Mouse (Mus musculus): ENCODE measurements around the gene Atp2c1. TPM values are rescaled to one million over a fixed set of nuclear protein-coding genes. Genes with fewer than 3 reads are reported as not detected.

Atp2c1 gene
- polyA plus RNA-seq, 1 experiment from 2014 or later: 57.7 TPM

DNA sequence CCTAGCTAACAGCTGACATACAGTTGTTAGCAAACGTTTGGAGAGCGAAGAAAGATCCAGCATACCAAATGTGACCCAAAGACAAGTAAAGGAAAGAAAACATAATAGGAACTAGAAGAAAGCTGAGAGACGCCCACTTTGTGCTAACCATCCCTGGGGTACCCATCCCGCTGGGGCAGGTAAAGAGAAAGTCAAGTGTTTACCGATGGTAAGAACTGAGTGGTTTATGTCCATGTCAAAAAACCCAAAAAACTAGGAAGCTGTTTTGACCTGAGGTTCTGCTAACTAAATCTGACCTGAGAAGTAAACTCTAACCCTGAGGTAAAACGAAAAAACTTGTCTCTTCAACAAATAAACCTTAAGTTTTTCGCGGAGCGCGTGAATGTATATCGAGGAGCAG is 132.4 kb downstream of the Atp2c1 start:
- Histone ChIP-seq H3K4me2 (replicated peaks) (peak overlapping the region; percentile 70), H3K9me3 (replicated peaks) (no peaks in the 10 kb centered on the region), H3K4me3 (replicated peaks) (peak overlapping the region; percentile 75), H3K4me1 (peaks cover 9% of the 10 kb centered on the region), H3K27ac (replicated peaks) (no peak overlapping the region), H3K27me3 (no peaks in the 10 kb centered on the region), H3K9ac (0 out of 2 replicates have a peak overlapping the region, but pooled peaks have one; percentile 7), H3K36me3 (peaks cover 7% of the 10 kb centered on the region; the same call in 1 of the 2 replicates)
- 13% methylated on average over 11 of the region's 11 CpGs for WGBS
- ATAC-seq (ENCODE audit: insufficient number of reproducible peaks, low FRiP score, low TSS enrichment, low read depth): no peak

DNA sequence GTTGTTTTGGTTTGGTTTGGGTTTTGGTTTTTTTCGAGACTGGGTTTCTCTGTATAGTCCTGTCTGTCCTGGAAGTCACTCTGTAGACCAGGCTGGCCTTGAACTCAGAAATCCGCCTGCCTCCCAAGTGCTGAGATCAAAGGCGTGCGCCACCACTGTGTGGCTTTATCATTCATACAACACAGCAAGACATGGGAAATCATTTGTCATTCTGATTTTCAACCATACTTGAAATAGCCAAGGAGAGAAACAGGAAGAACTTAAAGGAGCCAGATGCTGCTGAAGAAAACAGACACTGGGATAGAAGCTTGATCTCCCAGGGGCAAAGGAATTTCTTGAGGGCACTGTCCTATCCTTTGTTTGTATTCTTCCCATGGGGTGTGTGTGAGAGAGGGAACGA is 136.5 kb downstream of the Atp2c1 start:
- H3K4me1 ChIP-seq: no peaks in the 10 kb centered on the region
- H3K9ac ChIP-seq: no peak overlapping the region
- H3K4me2 ChIP-seq (replicated peaks): no peak overlapping the region
- no peaks in the 10 kb centered on the region for H3K27me3 ChIP-seq
- 66% methylated on average over 4 of the region's 5 CpGs for whole genome bisulfite sequencing
- H3K27ac ChIP-seq (replicated peaks): no peak overlapping the region
- H3K36me3 ChIP-seq: no peaks in the 10 kb centered on the region
- no peak overlapping the region for H3K4me3 ChIP-seq (replicated peaks)
- no peaks in the 10 kb centered on the region for H3K9me3 ChIP-seq (replicated peaks)
- no peak for ATAC-seq (ENCODE audit: insufficient number of reproducible peaks, low FRiP score, low TSS enrichment, low read depth)

DNA sequence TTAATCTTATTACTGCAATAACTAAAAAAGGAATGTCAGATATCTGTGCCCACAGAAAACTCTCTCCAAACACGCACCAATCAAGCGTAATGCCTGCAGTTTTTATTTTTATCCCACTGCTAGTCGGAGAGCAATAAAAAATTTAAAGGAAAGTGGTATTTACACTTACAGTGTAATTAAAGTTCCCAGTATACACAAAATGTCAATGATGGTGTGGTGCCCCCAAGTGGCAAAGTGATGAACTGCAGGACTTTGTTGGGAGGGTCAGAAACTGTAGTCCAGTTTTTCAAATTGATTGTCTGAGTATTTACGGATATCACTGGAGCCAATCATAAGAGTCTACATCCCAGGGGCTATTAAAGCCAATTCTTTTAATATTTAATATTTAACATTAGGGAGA is 137.8 kb downstream of the Atp2c1 start:
- H3K4me1 ChIP-seq: no peaks in the 10 kb centered on the region
- no peaks in the 10 kb centered on the region for H3K36me3 ChIP-seq
- H3K4me3 ChIP-seq (replicated peaks): no peak overlapping the region
- ATAC-seq (ENCODE audit: insufficient number of reproducible peaks, low FRiP score, low TSS enrichment, low read depth): no peak
- H3K27me3 ChIP-seq: no peaks in the 10 kb centered on the region
- no peak overlapping the region for H3K9ac ChIP-seq
- no peak overlapping the region for H3K27ac ChIP-seq (replicated peaks)
- no peak overlapping the region for H3K4me2 ChIP-seq (replicated peaks)
- H3K9me3 ChIP-seq (replicated peaks): no peaks in the 10 kb centered on the region
- WGBS: 14% methylated on average over 4 of the region's 4 CpGs

DNA sequence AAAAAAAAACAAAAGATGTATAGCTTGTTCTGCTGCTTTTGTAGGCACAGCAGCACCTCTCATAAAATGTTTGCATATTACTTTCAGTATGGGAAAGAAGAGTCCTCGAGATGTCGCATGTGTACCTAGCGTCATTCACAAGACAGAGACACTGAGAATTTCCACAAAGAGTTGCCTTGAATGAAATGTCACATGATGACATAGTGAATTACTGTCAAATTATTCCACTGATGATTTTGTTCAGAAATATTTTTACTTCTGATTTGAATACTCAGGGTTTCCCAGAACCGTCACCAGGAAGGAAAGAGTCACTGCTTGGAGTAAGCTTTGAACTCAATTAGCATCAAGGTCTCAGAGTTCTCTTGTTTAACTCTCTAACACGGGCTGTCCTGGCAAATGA is 139.7 kb downstream of the Atp2c1 start:
- no peaks in the 10 kb centered on the region for H3K9me3 ChIP-seq (replicated peaks)
- WGBS: 70% methylated on average over 5 of the region's 5 CpGs
- no peaks in the 10 kb centered on the region for H3K36me3 ChIP-seq
- H3K27me3 ChIP-seq: no peaks in the 10 kb centered on the region
- H3K9ac ChIP-seq: no peak overlapping the region
- H3K27ac ChIP-seq (replicated peaks): no peak overlapping the region
- no peak overlapping the region for H3K4me3 ChIP-seq (replicated peaks)
- ATAC-seq (ENCODE audit: insufficient number of reproducible peaks, low FRiP score, low TSS enrichment, low read depth): no peak
- H3K4me1 ChIP-seq: no peaks in the 10 kb centered on the region
- no peak overlapping the region for H3K4me2 ChIP-seq (replicated peaks)

DNA sequence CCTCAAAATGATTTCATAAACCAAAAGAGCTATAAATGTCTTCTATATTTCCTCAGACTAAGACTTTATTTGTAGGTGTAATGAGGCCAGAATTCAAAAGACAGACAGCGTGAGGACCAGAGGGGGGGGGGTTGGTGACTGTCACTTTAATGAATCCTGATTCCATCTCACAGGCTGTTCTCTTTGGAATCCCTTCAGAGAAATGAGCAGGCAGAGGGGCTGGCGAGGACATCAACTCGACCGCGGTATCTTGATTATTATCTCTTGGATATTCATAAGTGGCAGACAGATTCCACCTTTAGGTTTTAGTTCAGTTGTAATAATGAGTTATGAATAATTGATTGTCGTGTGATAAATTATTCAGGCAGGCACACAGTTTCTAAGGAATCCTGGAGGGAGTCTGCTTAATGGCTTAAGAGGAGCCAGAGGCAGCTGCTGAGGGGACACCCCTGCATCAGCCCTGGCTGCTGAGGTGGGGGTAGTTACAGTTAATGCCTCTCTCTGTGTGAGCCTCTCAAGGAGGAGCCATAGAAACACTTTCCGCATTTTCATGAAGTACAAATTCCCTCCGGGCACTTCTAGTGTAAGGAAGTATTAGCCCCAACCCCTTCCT is 147.5 kb downstream of the Atp2c1 start:
- no peaks in the 10 kb centered on the region for H3K9me3 ChIP-seq (replicated peaks)
- ATAC-seq (ENCODE audit: insufficient number of reproducible peaks, low FRiP score, low TSS enrichment, low read depth): no peak
- H3K27ac ChIP-seq (replicated peaks): no peak overlapping the region
- H3K36me3 ChIP-seq: no peaks in the 10 kb centered on the region
- no peak overlapping the region for H3K9ac ChIP-seq
- H3K4me3 ChIP-seq (replicated peaks): no peak overlapping the region
- no peaks in the 10 kb centered on the region for H3K4me1 ChIP-seq
- H3K4me2 ChIP-seq (replicated peaks): no peak overlapping the region
- WGBS: 68% methylated on average over 8 of the region's 8 CpGs
- no peaks in the 10 kb centered on the region for H3K27me3 ChIP-seq

DNA sequence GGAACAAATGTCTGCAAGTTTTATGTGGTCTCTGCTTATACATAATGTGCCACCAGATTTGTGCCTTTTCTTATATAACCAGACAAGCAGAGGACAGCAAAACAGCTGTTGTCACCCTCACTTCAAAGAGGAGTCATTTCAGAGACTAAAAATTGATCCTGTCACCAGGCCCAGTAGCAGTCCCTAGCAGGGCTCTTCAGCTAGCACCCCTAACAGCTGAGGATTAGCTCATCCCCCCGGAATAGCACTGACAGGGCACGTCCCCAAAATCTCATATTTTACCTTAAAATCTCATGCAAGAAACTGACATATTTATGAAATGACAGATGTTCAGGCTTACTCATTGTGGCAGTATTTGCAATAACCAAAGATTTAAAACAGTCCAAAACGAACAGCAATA is 149.5 kb downstream of the Atp2c1 start:
- Histone ChIP-seq H3K9ac (no peak overlapping the region), H3K4me2 (replicated peaks) (no peak overlapping the region), H3K27ac (replicated peaks) (no peak overlapping the region), H3K27me3 (no peaks in the 10 kb centered on the region), H3K4me1 (no peaks in the 10 kb centered on the region), H3K4me3 (replicated peaks) (no peak overlapping the region), H3K36me3 (no peaks in the 10 kb centered on the region), H3K9me3 (replicated peaks) (no peaks in the 10 kb centered on the region)
- no peak for ATAC-seq (ENCODE audit: insufficient number of reproducible peaks, low FRiP score, low TSS enrichment, low read depth)
- 56% methylated on average over 3 of the region's 3 CpGs for WGBS

DNA sequence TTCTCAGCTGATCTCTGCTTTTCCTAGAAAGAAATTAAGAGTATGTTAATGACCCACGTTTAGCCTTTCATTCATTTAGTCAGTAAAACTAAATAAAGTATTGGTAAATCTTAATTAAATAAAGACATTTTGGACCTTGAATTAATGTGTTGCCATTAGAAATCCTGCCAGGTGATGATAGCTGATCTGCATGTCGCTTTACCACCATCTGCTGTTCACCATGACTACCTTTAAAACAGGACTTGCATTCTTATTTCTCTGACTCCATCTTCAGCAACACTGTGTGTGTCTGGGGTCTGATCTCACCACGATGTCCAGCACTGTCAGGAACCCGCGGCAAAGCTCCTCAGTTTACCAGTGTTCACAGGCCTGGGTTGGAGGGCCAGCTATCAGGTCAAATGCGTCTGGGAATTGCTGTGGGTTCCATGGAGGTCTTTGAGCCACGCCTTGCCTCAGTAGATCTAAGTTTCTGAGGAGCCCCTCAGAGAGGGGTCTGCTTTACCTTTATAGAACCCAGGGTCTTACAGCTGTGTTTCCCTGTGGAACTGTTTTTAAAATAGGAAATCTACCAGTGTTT is 150.1 kb downstream of the Atp2c1 start:
- 70% methylated on average over 7 of the region's 7 CpGs for WGBS
- no peaks in the 10 kb centered on the region for H3K27me3 ChIP-seq
- no peaks in the 10 kb centered on the region for H3K9me3 ChIP-seq (replicated peaks)
- no peaks in the 10 kb centered on the region for H3K4me1 ChIP-seq
- H3K36me3 ChIP-seq: no peaks in the 10 kb centered on the region
- no peak overlapping the region for H3K4me2 ChIP-seq (replicated peaks)
- no peak overlapping the region for H3K9ac ChIP-seq
- H3K27ac ChIP-seq (replicated peaks): no peak overlapping the region
- no peak overlapping the region for H3K4me3 ChIP-seq (replicated peaks)
- no peak for ATAC-seq (ENCODE audit: insufficient number of reproducible peaks, low FRiP score, low TSS enrichment, low read depth)

DNA sequence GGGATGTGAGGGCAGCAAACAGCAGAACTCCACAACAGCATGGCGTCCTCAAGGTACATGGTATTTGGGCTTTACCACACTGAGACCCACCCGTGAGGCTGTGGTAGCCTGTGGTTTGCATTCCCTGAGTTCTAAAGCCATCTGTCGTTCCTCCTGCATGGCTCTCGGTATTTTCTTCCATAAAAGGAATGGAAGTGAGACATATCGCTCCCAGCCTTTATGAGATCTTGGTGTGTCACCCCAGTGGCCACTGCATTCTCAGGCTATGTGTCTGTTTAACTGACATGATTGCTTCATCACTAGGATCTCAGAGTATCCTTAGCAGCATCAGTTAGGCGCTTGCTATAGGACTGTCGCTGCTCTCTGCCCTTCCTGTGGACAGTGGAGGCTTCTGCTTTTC is 150.7 kb downstream of the Atp2c1 start:
- H3K4me2 ChIP-seq (replicated peaks): no peak overlapping the region
- 57% methylated on average over 7 of the region's 7 CpGs for WGBS
- no peaks in the 10 kb centered on the region for H3K4me1 ChIP-seq
- no peak overlapping the region for H3K9ac ChIP-seq
- no peak overlapping the region for H3K27ac ChIP-seq (replicated peaks)
- H3K36me3 ChIP-seq: no peaks in the 10 kb centered on the region
- H3K27me3 ChIP-seq: no peaks in the 10 kb centered on the region
- no peak overlapping the region for H3K4me3 ChIP-seq (replicated peaks)
- no peaks in the 10 kb centered on the region for H3K9me3 ChIP-seq (replicated peaks)
- ATAC-seq (ENCODE audit: insufficient number of reproducible peaks, low FRiP score, low TSS enrichment, low read depth): no peak

DNA sequence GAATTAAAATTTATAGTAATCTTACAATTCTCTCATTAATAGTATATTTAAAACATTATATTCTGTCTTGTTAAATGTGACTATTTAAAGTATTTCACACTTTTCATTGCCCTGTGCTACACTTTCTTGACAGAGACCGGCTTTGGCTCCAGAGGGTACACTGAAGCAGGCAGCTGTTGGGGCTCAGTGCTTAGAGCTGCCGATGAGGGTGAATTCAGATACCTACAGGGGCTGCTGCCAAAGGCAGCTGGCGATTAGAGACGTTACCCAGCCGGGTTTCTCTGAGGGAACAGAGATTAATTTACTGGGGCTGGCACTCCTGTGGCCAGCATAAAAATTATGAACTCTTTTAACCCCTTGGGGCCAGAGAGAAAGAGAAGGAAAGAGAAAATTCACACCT is 152.8 kb downstream of the Atp2c1 start:
- 52% methylated on average over 5 of the region's 5 CpGs for WGBS
- Histone ChIP-seq H3K27me3 (no peaks in the 10 kb centered on the region), H3K9ac (no peak overlapping the region), H3K27ac (replicated peaks) (no peak overlapping the region), H3K4me2 (replicated peaks) (no peak overlapping the region), H3K4me3 (replicated peaks) (no peak overlapping the region), H3K36me3 (no peaks in the 10 kb centered on the region), H3K9me3 (replicated peaks) (no peaks in the 10 kb centered on the region), H3K4me1 (no peaks in the 10 kb centered on the region)
- no peak for ATAC-seq (ENCODE audit: insufficient number of reproducible peaks, low FRiP score, low TSS enrichment, low read depth)

DNA sequence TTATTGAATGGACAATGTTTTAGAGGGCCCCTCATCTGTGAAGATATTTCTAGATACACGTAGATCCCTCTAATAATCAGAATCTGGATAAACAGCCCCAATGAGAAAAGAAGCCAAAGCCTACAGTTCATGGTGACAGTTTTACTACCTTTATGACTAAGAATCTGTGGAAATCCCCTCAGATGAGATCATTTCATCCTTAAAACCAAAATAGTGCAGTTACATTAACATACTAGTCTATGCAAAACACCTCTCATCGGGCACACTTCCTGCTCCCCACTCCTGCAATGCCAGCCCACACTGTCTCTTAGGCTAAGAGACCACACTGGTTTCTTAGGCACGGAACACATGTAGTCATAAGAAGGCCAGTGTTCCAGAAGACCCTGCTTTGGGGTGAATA is 158.5 kb downstream of the Atp2c1 start:
- no peaks in the 10 kb centered on the region for H3K9me3 ChIP-seq (replicated peaks)
- H3K27me3 ChIP-seq: no peaks in the 10 kb centered on the region
- no peak overlapping the region for H3K4me3 ChIP-seq (replicated peaks)
- no peak overlapping the region for H3K4me2 ChIP-seq (replicated peaks)
- no peak for ATAC-seq (ENCODE audit: insufficient number of reproducible peaks, low FRiP score, low TSS enrichment, low read depth)
- 78% methylated on average over 3 of the region's 3 CpGs for WGBS
- no peak overlapping the region for H3K27ac ChIP-seq (replicated peaks)
- H3K4me1 ChIP-seq: no peaks in the 10 kb centered on the region
- no peaks in the 10 kb centered on the region for H3K36me3 ChIP-seq
- no peak overlapping the region for H3K9ac ChIP-seq

DNA sequence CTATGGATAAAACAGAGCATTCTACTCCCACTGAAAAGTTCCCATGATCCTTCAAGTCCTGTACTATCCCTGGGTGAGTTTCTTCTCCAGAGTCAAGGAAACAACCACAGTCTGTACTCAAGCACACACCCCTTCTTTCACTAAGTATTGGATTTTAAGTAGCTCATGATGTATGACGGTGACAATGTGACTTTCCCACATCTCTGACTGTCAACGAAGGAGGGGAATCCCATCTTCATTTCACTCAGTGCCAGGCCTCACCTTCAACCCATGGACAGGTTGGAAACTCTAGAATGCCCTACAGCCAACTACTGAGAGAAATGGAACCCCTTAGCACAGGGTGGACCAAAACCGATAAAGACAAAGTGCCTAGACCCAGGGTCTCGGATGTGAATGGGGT is 160.9 kb downstream of the Atp2c1 start:
- no peak overlapping the region for H3K27ac ChIP-seq (replicated peaks)
- no peak overlapping the region for H3K9ac ChIP-seq
- no peak overlapping the region for H3K4me3 ChIP-seq (replicated peaks)
- H3K9me3 ChIP-seq (replicated peaks): no peaks in the 10 kb centered on the region
- no peak for ATAC-seq (ENCODE audit: insufficient number of reproducible peaks, low FRiP score, low TSS enrichment, low read depth)
- H3K27me3 ChIP-seq: no peaks in the 10 kb centered on the region
- no peaks in the 10 kb centered on the region for H3K4me1 ChIP-seq
- H3K36me3 ChIP-seq: no peaks in the 10 kb centered on the region
- no peak overlapping the region for H3K4me2 ChIP-seq (replicated peaks)
- 87% methylated on average over 4 of the region's 4 CpGs for WGBS

DNA sequence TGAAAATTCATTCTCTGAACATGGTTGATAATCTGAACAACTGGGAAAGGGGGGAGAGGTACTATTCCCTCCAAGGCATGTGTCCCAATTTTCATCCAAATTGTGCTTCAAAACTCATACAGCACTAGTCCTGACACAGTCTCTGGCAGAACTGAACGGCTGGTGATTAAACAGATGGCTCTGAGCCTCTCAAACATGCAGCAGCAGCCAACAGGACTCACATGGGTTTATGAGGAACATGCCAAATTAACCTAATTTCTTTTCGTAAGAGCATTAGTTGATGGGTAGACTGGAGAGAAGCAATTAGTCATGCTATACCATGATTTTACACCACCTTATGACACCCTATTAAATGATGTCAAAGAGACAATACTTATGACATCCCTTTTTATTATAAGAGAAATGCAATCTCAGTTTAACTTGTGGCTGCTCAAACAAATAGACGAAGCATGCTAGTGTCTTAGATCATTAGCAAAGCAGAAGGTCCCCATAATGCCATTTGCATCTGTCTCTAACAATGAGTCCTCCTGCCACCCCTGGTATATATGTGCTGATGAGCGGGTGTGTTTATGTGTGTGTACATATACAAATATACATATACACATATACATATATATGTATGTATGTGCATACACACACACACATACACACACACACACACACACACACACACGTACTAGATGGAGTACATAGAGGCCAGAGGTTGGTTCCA is 163.4 kb downstream of the Atp2c1 start:
- Histone ChIP-seq H3K4me1 (no peaks in the 10 kb centered on the region), H3K9me3 (replicated peaks) (no peaks in the 10 kb centered on the region), H3K36me3 (no peaks in the 10 kb centered on the region), H3K9ac (no peak overlapping the region), H3K27me3 (no peaks in the 10 kb centered on the region), H3K4me3 (replicated peaks) (no peak overlapping the region), H3K27ac (replicated peaks) (no peak overlapping the region), H3K4me2 (replicated peaks) (no peak overlapping the region)
- ATAC-seq (ENCODE audit: insufficient number of reproducible peaks, low FRiP score, low TSS enrichment, low read depth): no peak
- 76% methylated on average over 5 of the region's 5 CpGs for WGBS

Measured in embryonic facial prominence, embryonic 15.5 days (tissue).